Mouse (Mus musculus): ENCODE results near the gene Cd82. TPM values are rescaled to one million over a fixed set of nuclear protein-coding genes. Genes with fewer than 3 reads are reported as not detected.

The Cd82 gene
- polyA plus RNA-seq, 1 experiment from 2014 or later: 58.8 TPM

GRCm38 (mm10) chr2:93430993-93431392, 31.9 kb downstream of the Cd82 start:
- Histone ChIP-seq H3K27ac (ENCODE audit: low read length) (no peak overlapping the region), H3K9ac (ENCODE audit: low read length) (no peak overlapping the region)
- WGBS: 85% methylated on average over 5 of the region's 5 CpGs

GRCm38 (mm10) chr2:93428004-93428531, 34.9 kb downstream of the Cd82 start:
- Histone ChIP-seq H3K27me3 (ENCODE audit: control insufficient read depth, insufficient read depth, low read length) (peaks cover 7% of the 10 kb centered on the region), H3K9ac (ENCODE audit: low read length) (no peak overlapping the region; the same call in 1 of the 2 replicates), H3K36me3 (ENCODE audit: control insufficient read depth, insufficient read depth) (no peaks in the 10 kb centered on the region), H3K4me1 (ENCODE audit: control insufficient read depth, insufficient read depth, low read length) (0 out of 2 replicates have a peak, but pooled peaks cover 3% of the 10 kb centered on the region), H3K4me3 (ENCODE audit: low read length) (no peak overlapping the region), H3K4me2 (ENCODE audit: low read depth, low read length) (no peak overlapping the region), H3K9me3 (replicated peaks; ENCODE audit: control insufficient read depth, low read length) (no peaks in the 10 kb centered on the region), H3K27ac (ENCODE audit: low read length) (no peak overlapping the region)
- WGBS: 40% methylated on average over 11 of the region's 11 CpGs
- no peak for ATAC-seq (replicated peaks; ENCODE audit: extremely low read depth, insufficient read depth, low FRiP score)

More at GRCm38 (mm10) chr2:93430993-93431392, 31.9 kb downstream of the Cd82 start:
- Histone ChIP-seq H3K9me3 (replicated peaks; ENCODE audit: control insufficient read depth, low read length) (no peaks in the 10 kb centered on the region), H3K4me2 (ENCODE audit: low read depth, low read length) (no peak overlapping the region), H3K27me3 (ENCODE audit: control insufficient read depth, insufficient read depth, low read length) (peaks cover 7% of the 10 kb centered on the region), H3K4me1 (ENCODE audit: control insufficient read depth, insufficient read depth, low read length) (0 out of 2 replicates have a peak, but pooled peaks cover 3% of the 10 kb centered on the region), H3K36me3 (ENCODE audit: control insufficient read depth, insufficient read depth) (no peaks in the 10 kb centered on the region), H3K4me3 (ENCODE audit: low read length) (no peak overlapping the region)
- no peak for ATAC-seq (replicated peaks; ENCODE audit: extremely low read depth, insufficient read depth, low FRiP score)

- Histone ChIP-seq H3K27ac (ENCODE audit: low read length) (no peak overlapping the region), H3K9ac (ENCODE audit: low read length) (no peak overlapping the region), H3K4me1 (ENCODE audit: control insufficient read depth, insufficient read depth, low read length) (0 out of 2 replicates have a peak, but pooled peaks cover 3% of the 10 kb centered on the region), H3K27me3 (ENCODE audit: control insufficient read depth, insufficient read depth, low read length) (peaks cover 7% of the 10 kb centered on the region), H3K36me3 (ENCODE audit: control insufficient read depth, insufficient read depth) (no peaks in the 10 kb centered on the region), H3K9me3 (replicated peaks; ENCODE audit: control insufficient read depth, low read length) (no peaks in the 10 kb centered on the region), H3K4me3 (ENCODE audit: low read length) (no peak overlapping the region), H3K4me2 (ENCODE audit: low read depth, low read length) (no peak overlapping the region)
- no peak for ATAC-seq (replicated peaks; ENCODE audit: extremely low read depth, insufficient read depth, low FRiP score)
- 59% methylated on average over 8 of the region's 8 CpGs for WGBS
Measured at GRCm38 (mm10) chr2:93427000-93427715, 35.8 kb downstream of the Cd82 start.

GRCm38 (mm10) chr2:93425810-93426209, 37.1 kb downstream of the Cd82 start:
- 55% methylated on average over 4 of the region's 4 CpGs for WGBS
- H3K4me2 ChIP-seq (ENCODE audit: low read depth, low read length): no peak overlapping the region
- no peak for ATAC-seq (replicated peaks; ENCODE audit: extremely low read depth, insufficient read depth, low FRiP score)
- no peak overlapping the region for H3K27ac ChIP-seq (ENCODE audit: low read length)
- H3K9me3 ChIP-seq (replicated peaks; ENCODE audit: control insufficient read depth, low read length): no peaks in the 10 kb centered on the region
- no peaks in the 10 kb centered on the region for H3K36me3 ChIP-seq (ENCODE audit: control insufficient read depth, insufficient read depth)
- H3K4me1 ChIP-seq (ENCODE audit: control insufficient read depth, insufficient read depth, low read length): 0 out of 2 replicates have a peak, but pooled peaks cover 3% of the 10 kb centered on the region
- H3K4me3 ChIP-seq (ENCODE audit: low read length): no peak overlapping the region
- H3K9ac ChIP-seq (ENCODE audit: low read length): no peak overlapping the region
- peaks cover 7% of the 10 kb centered on the region for H3K27me3 ChIP-seq (ENCODE audit: control insufficient read depth, insufficient read depth, low read length)

- WGBS: 86% methylated on average over 9 of the region's 9 CpGs
- H3K36me3 ChIP-seq (ENCODE audit: control insufficient read depth, insufficient read depth): no peaks in the 10 kb centered on the region
- no peak for ATAC-seq (replicated peaks; ENCODE audit: extremely low read depth, insufficient read depth, low FRiP score)
- no peak overlapping the region for H3K9ac ChIP-seq (ENCODE audit: low read length)
- peaks cover 7% of the 10 kb centered on the region for H3K27me3 ChIP-seq (ENCODE audit: control insufficient read depth, insufficient read depth, low read length)
- no peaks in the 10 kb centered on the region for H3K9me3 ChIP-seq (replicated peaks; ENCODE audit: control insufficient read depth, low read length)
- no peak overlapping the region for H3K4me2 ChIP-seq (ENCODE audit: low read depth, low read length)
- H3K4me1 ChIP-seq (ENCODE audit: control insufficient read depth, insufficient read depth, low read length): 0 out of 2 replicates have a peak, but pooled peaks cover 3% of the 10 kb centered on the region
- H3K27ac ChIP-seq (ENCODE audit: low read length): no peak overlapping the region
- no peak overlapping the region for H3K4me3 ChIP-seq (ENCODE audit: low read length)
Measured at GRCm38 (mm10) chr2:93424307-93424984, 38.5 kb downstream of the Cd82 start.

GRCm38 (mm10) chr2:93421320-93421719, 41.6 kb downstream of the Cd82 start:
- Histone ChIP-seq H3K4me2 (ENCODE audit: low read depth, low read length) (no peak overlapping the region), H3K4me1 (ENCODE audit: control insufficient read depth, insufficient read depth, low read length) (peaks cover 6% of the 10 kb centered on the region; the same call in 1 of the 2 replicates), H3K9me3 (replicated peaks; ENCODE audit: control insufficient read depth, low read length) (no peaks in the 10 kb centered on the region), H3K27ac (ENCODE audit: low read length) (no peak overlapping the region), H3K9ac (ENCODE audit: low read length) (no peak overlapping the region), H3K4me3 (ENCODE audit: low read length) (no peak overlapping the region), H3K36me3 (ENCODE audit: control insufficient read depth, insufficient read depth) (no peaks in the 10 kb centered on the region), H3K27me3 (ENCODE audit: control insufficient read depth, insufficient read depth, low read length) (no peaks in the 10 kb centered on the region)
- 0 out of 2 replicates have a peak, but pooled peaks have one; percentile 5 for ATAC-seq (replicated peaks; ENCODE audit: extremely low read depth, insufficient read depth, low FRiP score)
- 25% methylated on average over 7 of the region's 7 CpGs for WGBS

- ATAC-seq (replicated peaks; ENCODE audit: extremely low read depth, insufficient read depth, low FRiP score): no peak
- 82% methylated on average over 12 of the region's 12 CpGs for WGBS
Measured at GRCm38 (mm10) chr2:93419971-93420370, 43.0 kb downstream of the Cd82 start.

GRCm38 (mm10) chr2:93418396-93418795, 44.5 kb downstream of the Cd82 start:
- Histone ChIP-seq H3K4me1 (ENCODE audit: control insufficient read depth, insufficient read depth, low read length) (peaks cover 10% of the 10 kb centered on the region; the same call in 1 of the 2 replicates), H3K9me3 (replicated peaks; ENCODE audit: control insufficient read depth, low read length) (no peaks in the 10 kb centered on the region), H3K4me3 (ENCODE audit: low read length) (no peak overlapping the region), H3K27me3 (ENCODE audit: control insufficient read depth, insufficient read depth, low read length) (no peaks in the 10 kb centered on the region), H3K4me2 (ENCODE audit: low read depth, low read length) (no peak overlapping the region), H3K36me3 (ENCODE audit: control insufficient read depth, insufficient read depth) (no peaks in the 10 kb centered on the region), H3K9ac (ENCODE audit: low read length) (no peak overlapping the region), H3K27ac (ENCODE audit: low read length) (no peak overlapping the region)
- WGBS: 12% methylated on average over 8 of the region's 8 CpGs
- ATAC-seq (replicated peaks; ENCODE audit: extremely low read depth, insufficient read depth, low FRiP score): 0 out of 2 replicates have a peak, but pooled peaks have one; percentile 25

More at GRCm38 (mm10) chr2:93419971-93420370, 43.0 kb downstream of the Cd82 start:
- H3K4me3 ChIP-seq (ENCODE audit: low read length): no peak overlapping the region
- no peaks in the 10 kb centered on the region for H3K36me3 ChIP-seq (ENCODE audit: control insufficient read depth, insufficient read depth)
- no peaks in the 10 kb centered on the region for H3K9me3 ChIP-seq (replicated peaks; ENCODE audit: control insufficient read depth, low read length)
- peaks cover 4% of the 10 kb centered on the region; the same call in 1 of the 2 replicates for H3K4me1 ChIP-seq (ENCODE audit: control insufficient read depth, insufficient read depth, low read length)
- H3K27ac ChIP-seq (ENCODE audit: low read length): no peak overlapping the region
- no peak overlapping the region for H3K9ac ChIP-seq (ENCODE audit: low read length)
- no peaks in the 10 kb centered on the region for H3K27me3 ChIP-seq (ENCODE audit: control insufficient read depth, insufficient read depth, low read length)
- H3K4me2 ChIP-seq (ENCODE audit: low read depth, low read length): no peak overlapping the region

Data from heart, embryonic 16.5 days (tissue).